Comparison of ENCODE assay signal across 9 mouse cellular contexts in genomic region chrX:12760501-12760900, GRCm38 (mm10). TPM values are rescaled to one million over a fixed set of nuclear protein-coding genes. Genes with fewer than 3 reads are reported as not detected.
DNase-seq lines count a peak whose midpoint lies in the region; ATAC-seq and TF ChIP-seq lines count a peak whose summit lies in the region.
"Had no signal": no experiment of that assay in that cellular context is flagged by ENCODE, and none has a peak within 500 bp of the region (broad histone marks: within the 10 kb centered on the region; RNA-seq: fewer than 3 reads in every experiment).

No protein-coding gene starts in this region.

- peaks cover 35% of the 10 kb centered on the region for H3K79me2 ChIP-seq in CH12.LX (replicated peaks; ENCODE audit: control insufficient read depth, extremely low read depth, insufficient read depth, poor library complexity, severe bottlenecking)

- in situ Hi-C loops in CH12.LX (cut with MboI; ENCODE audit: low pct_ligation_motif_present, low pct_unique_long_range_greater_than_20kb, low sequenced_read_pairs) = no loop called here

- TF ChIP-seq POLR2A in CH12.LX (IDR thresholded peaks at IDR 0.05; ENCODE audit: low read depth, low read length) = no peak

- TF ChIP-seq EP300 in CH12.LX (IDR thresholded peaks at IDR 0.05; ENCODE audit: low read length) = no peak

- ATAC-seq in heart, embryonic 13.5 days (ENCODE audit: extremely low read depth, insufficient number of reproducible peaks, low FRiP score, low TSS enrichment) = no peak
- no peak for ATAC-seq in forebrain, embryonic 11.5 days (replicated peaks; ENCODE audit: low FRiP score)
- ATAC-seq in liver, embryonic 13.5 days (ENCODE audit: low read depth) = no peak

- no peak for TF ChIP-seq CTCF in CH12.LX (conservative IDR thresholded peaks at IDR 0.05 in 1 of 2, IDR thresholded peaks at IDR 0.05 in 1 of 2; ENCODE audit: low read depth in 2 of 2, low read length in 2 of 2)

- WGBS in heart, embryonic 13.5 days = 12% methylated on average over 8 of the region's 8 CpGs
- 22% methylated on average over 8 of the region's 8 CpGs for WGBS in forebrain, embryonic 11.5 days
- 14% methylated on average over 8 of the region's 8 CpGs for WGBS in liver, embryonic 13.5 days (ENCODE audit: insufficient replicate concordance)

- dilution Hi-C loops in CH12.LX (cut with MboI; ENCODE audit: extremely low pct_ligation_motif_present, extremely low pct_unique_long_range_greater_than_20kb, low sequenced_read_pairs) = no loop called here

- no peaks in the 10 kb centered on the region for H3K9me3 ChIP-seq in heart, embryonic 13.5 days
- no peaks in the 10 kb centered on the region for H3K9me3 ChIP-seq in CH12.LX (replicated peaks; ENCODE audit: low read length)
- H3K9me3 ChIP-seq in forebrain, embryonic 11.5 days (ENCODE audit: control insufficient read depth, low read length) = no peaks in the 10 kb centered on the region
- H3K9me3 ChIP-seq in liver, embryonic 13.5 days (replicated peaks) = no peaks in the 10 kb centered on the region

- peak overlapping the region; percentile 70 for H3K4me2 ChIP-seq in heart, embryonic 13.5 days
- peak overlapping the region; percentile 67 for H3K4me2 ChIP-seq in CH12.LX (ENCODE audit: insufficient read depth, low read depth, poor library complexity, severe bottlenecking)
- H3K4me2 ChIP-seq in forebrain, embryonic 11.5 days (ENCODE audit: low read depth, low read length, severe bottlenecking) = peak overlapping the region; percentile 57
- H3K4me2 ChIP-seq in liver, embryonic 13.5 days = peak overlapping the region; percentile 74

- peaks cover 30% of the 10 kb centered on the region for H3K27me3 ChIP-seq in heart, embryonic 13.5 days (replicated peaks)
- H3K27me3 ChIP-seq in CH12.LX (replicated peaks) = no peaks in the 10 kb centered on the region
- H3K27me3 ChIP-seq in forebrain, embryonic 11.5 days (ENCODE audit: control insufficient read depth, insufficient read depth, low read length) = no peaks in the 10 kb centered on the region; the same call in 1 of the 2 replicates
- H3K27me3 ChIP-seq in liver, embryonic 13.5 days = peaks cover 12% of the 10 kb centered on the region

- H3K36me3 ChIP-seq in heart, embryonic 13.5 days = no peaks in the 10 kb centered on the region
- no peaks in the 10 kb centered on the region for H3K36me3 ChIP-seq in CH12.LX (replicated peaks in 1 of 2; ENCODE audit: control insufficient read depth in 1 of 2, insufficient read depth in 1 of 2, low read length in 1 of 2)
- no peaks in the 10 kb centered on the region for H3K36me3 ChIP-seq in forebrain, embryonic 11.5 days (ENCODE audit: control insufficient read depth, insufficient read depth, low read length)
- H3K36me3 ChIP-seq in liver, embryonic 13.5 days = no peaks in the 10 kb centered on the region

- no peak for TF ChIP-seq RAD21 in CH12.LX (IDR thresholded peaks at IDR 0.05; ENCODE audit: low read depth, low read length)

- peak overlapping the region; percentile 93 for H3K9ac ChIP-seq in heart, embryonic 13.5 days
- H3K9ac ChIP-seq in CH12.LX (ENCODE audit: insufficient read depth, low read depth) = peak overlapping the region; percentile 72; the same call in 1 of the 2 replicates
- peak overlapping the region; percentile 78; the same call in 1 of the 2 replicates for H3K9ac ChIP-seq in forebrain, embryonic 11.5 days (ENCODE audit: low read length)
- H3K9ac ChIP-seq in liver, embryonic 13.5 days = peak overlapping the region; percentile 88

- no peak for DNase-seq in heart, adult 9 months (ENCODE audit: low spot score in 2 of 2)
- DNase-seq in CH12.LX (ENCODE audit: extremely low read depth) (no peak), adipocyte (ENCODE audit: low spot score) (no peak)
- DNase-seq in forebrain, embryonic 11.5 days (ENCODE audit: low spot score) = no peak
- DNase-seq in liver, embryonic 13.5 days = no peak
- no peak for DNase-seq in layer of hippocampus, adult 8-10 months (ENCODE audit: low spot score in 2 of 2)
- DNase-seq in spleen, postnatal 14 days (ENCODE audit: low spot score in 2 of 2) = no peak
- DNase-seq: lung, postnatal 4 days had no signal

- H3K4me1 ChIP-seq in heart, embryonic 13.5 days = peaks cover 21% of the 10 kb centered on the region
- peaks cover 0 to 4% of the 10 kb centered on the region in 2 experiments; a peak in 1 of 4 replicates for H3K4me1 ChIP-seq in CH12.LX (ENCODE audit: control insufficient read depth in 1 of 2, insufficient read depth in 2 of 2)
- H3K4me1 ChIP-seq in forebrain, embryonic 11.5 days (replicated peaks; ENCODE audit: control insufficient read depth, insufficient read depth, low read length) = 0 out of 2 replicates have a peak, but pooled peaks cover 2% of the 10 kb centered on the region
- H3K4me1 ChIP-seq in liver, embryonic 13.5 days (replicated peaks) = peaks cover 19% of the 10 kb centered on the region

- H3K4me3 ChIP-seq in heart, embryonic 13.5 days = peak overlapping the region; percentile 67
- H3K4me3 ChIP-seq in CH12.LX (replicated peaks in 1 of 3; ENCODE audit: low read depth in 2 of 3, low read length in 2 of 3, poor library complexity in 1 of 3) = peak overlapping the region; percentile 57 to 66 (median 64)
- peak overlapping the region; percentile 64 for H3K4me3 ChIP-seq in forebrain, embryonic 11.5 days (ENCODE audit: low read depth, low read length)
- peak overlapping the region; percentile 74 for H3K4me3 ChIP-seq in liver, embryonic 13.5 days (replicated peaks)

- H3K27ac ChIP-seq in heart, embryonic 13.5 days (replicated peaks) = peak overlapping the region; percentile 98
- no peak overlapping the region for H3K27ac ChIP-seq in CH12.LX (ENCODE audit: insufficient read depth, low read depth)
- no peak overlapping the region for H3K27ac ChIP-seq in forebrain, embryonic 11.5 days (ENCODE audit: low read depth, low read length)
- no peak overlapping the region for H3K27ac ChIP-seq in liver, embryonic 13.5 days

TF ChIP-seq in CH12.LX, 34 proteins besides CTCF, POLR2A, EP300 and RAD21:
- TF ChIP-seq MAZ (IDR thresholded peaks at IDR 0.05; ENCODE audit: low read depth, low read length) (no peak), TCF12 (IDR thresholded peaks at IDR 0.05; ENCODE audit: low read depth, low read length) (no peak)

RNA-seq across cellular contexts. Expression of gene Med14, which starts 1.4 kb away (rescaled TPM):
- 14.9 and 15.7 TPM in 2 replicates for polyA plus RNA-seq in heart, embryonic 13.5 days (2015; fragmentation: Nextera tagmentation; extraction: Ambion mirVana)
- 10.3 and 11.8 TPM in 2 replicates for total RNA-seq in CH12.LX (2012; rRNA removed)
- 12.7 and 15.0 TPM in 2 replicates for total RNA-seq in CH12.LX (2014; rRNA removed)
- 16.7 and 18.3 TPM in 2 replicates for polyA plus RNA-seq in CH12.LX (2012; ENCODE audit: insufficient read length, low read depth)
- polyA plus RNA-seq in forebrain, embryonic 11.5 days (2014; fragmentation: Nextera tagmentation; extraction: Ambion mirVana) = 31.9 and 33.1 TPM in 2 replicates
- polyA plus RNA-seq in liver, embryonic 13.5 days (2015; fragmentation: Nextera tagmentation; extraction: Ambion mirVana) = 4.1 and 5.4 TPM in 2 replicates
- 10 to 100 TPM; 67.2 to 80.7 (median 70.9) TPM for total RNA-seq in layer of hippocampus, adult 8-10 months (2022)
